Mouse (Mus musculus) erythroblast, embryonic 14.5 days (primary cell): Measurements from ENCODE around the gene Psma4. TPM values are rescaled to one million over a fixed set of nuclear protein-coding genes. Genes with fewer than 3 reads are reported as not detected.
A peak's percentile ranks its signal among the peaks of the same experiment; 100 is the strongest.
"Not testable (repeated sequence)": the region's sequence is repeated elsewhere in the genome, so short reads cannot be mapped to it uniquely, and the experiment has no call there.

Experiments
- H3K27me3 ChIP-seq: 2 replicates; pipeline ENCODE4 v1.6.1; 2012; ENCODE audit warnings: inconsistent platforms; ENCODE audit not compliant: control insufficient read depth
- H3K36me3 ChIP-seq: 2 replicates; pipeline ENCODE4 v1.6.1; 2012; ENCODE audit warnings: mild to moderate bottlenecking, inconsistent platforms; ENCODE audit not compliant: control insufficient read depth
- H3K4me1 ChIP-seq: 2 replicates; pipeline ENCODE4 v1.6.1; 2012; ENCODE audit warnings: inconsistent platforms; ENCODE audit not compliant: control insufficient read depth
- H3K4me3 ChIP-seq: replicated peaks from 2 replicates; pipeline ENCODE3; 2012; ENCODE audit warnings: moderate library complexity, mild to moderate bottlenecking, inconsistent platforms
- H3K9me3 ChIP-seq: 2 replicates; pipeline ENCODE4 v1.6.1; 2012; ENCODE audit warnings: low read length, inconsistent platforms, mixed read lengths; ENCODE audit not compliant: control insufficient read depth
- GATA1 ChIP-seq: IDR thresholded peaks from 2 replicates; pipeline ENCODE4 v1.6.1; 2012; ENCODE audit warnings: low read length, inconsistent platforms, mixed read lengths
- TAL1 ChIP-seq: IDR thresholded peaks from 3 replicates; pipeline ENCODE4 v1.6.1; 2012; ENCODE audit warnings: low read length, inconsistent platforms, mixed read lengths
- polyA plus RNA-seq: library from polyadenylated mRNA; stranded (reverse); fragments of >175 nt; gene quantifications from 2 replicates; pipeline ENCODE4 v1.2.3, GENCODE M21; 2012

Gene Psma4
- polyA plus RNA-seq, 1 experiment, result 1.2 TPM

DNA sequence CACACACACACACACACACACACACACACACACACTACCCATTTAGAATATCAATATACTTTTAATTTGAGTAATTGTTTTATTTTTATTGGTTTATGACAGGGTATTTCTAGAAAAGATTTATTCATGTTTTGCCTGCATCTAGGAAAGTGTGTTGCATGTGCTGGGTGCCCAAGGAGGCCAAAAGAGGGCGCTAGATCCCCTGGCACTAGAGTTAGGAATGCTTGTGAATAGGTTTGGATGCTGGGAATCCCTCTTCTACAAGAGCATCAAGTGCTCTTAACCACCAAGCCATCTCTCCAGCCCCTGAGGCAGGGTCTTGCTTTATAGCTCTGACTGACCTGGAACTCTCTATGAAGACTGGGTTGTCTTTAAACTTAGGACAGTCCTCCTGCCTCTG is 18.8 kb upstream of the Psma4 start:
- H3K9me3 ChIP-seq, result no peaks in the 10 kb centered on the region
- peaks cover 2% of the 10 kb centered on the region; the same call in 1 of the 2 replicates for H3K36me3 ChIP-seq
- no peak for TF ChIP-seq GATA1
- TF ChIP-seq TAL1, result no peak
- H3K4me3 ChIP-seq, result no peak overlapping the region
- H3K27me3 ChIP-seq, result no peaks in the 10 kb centered on the region
- no peaks in the 10 kb centered on the region for H3K4me1 ChIP-seq

DNA sequence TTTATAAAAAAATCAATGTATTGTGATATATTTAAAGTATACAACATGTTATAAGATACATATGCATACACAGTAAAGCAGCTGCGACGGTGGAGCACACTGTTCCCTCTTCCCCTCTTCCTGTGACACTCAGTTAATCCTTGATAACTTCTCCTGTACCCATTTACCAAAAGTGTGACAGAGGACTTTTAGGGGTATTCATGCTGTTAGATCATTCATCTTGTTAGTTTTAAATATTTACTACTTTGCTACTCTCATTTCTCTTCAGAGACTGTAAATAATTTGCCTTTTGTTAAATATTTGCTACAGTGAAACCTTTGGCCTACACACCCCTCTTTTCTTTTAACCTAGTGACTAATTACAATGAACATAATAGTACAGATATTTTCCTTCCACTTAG is 18.2 kb upstream of the Psma4 start:
- Histone ChIP-seq H3K4me3 (no peak overlapping the region), H3K4me1 (no peaks in the 10 kb centered on the region), H3K27me3 (no peaks in the 10 kb centered on the region), H3K9me3 (no peaks in the 10 kb centered on the region), H3K36me3 (peaks cover 2% of the 10 kb centered on the region; the same call in 1 of the 2 replicates)
- TF ChIP-seq GATA1 (no peak), TAL1 (no peak)

DNA sequence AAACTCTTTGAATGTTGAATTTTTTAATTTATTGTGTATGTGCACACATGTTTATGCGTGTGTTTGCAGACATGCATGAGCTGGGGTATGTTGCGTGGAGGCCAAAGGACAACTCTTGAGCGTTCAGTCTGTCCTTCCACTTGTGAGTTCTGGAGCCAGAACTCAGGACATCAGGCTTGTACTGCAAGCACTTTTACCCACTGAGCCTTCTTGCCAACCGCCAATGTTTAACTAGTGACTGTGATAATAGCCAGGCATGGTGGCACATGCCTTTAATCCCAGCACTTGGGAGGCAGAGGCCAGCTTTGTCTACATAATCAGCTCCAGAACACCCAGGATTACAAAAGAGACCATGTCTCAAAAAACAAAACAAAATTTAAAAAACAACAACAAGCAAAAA is 8.5 kb upstream of the Psma4 start:
- peaks cover 8% of the 10 kb centered on the region; the same call in 1 of the 2 replicates for H3K36me3 ChIP-seq
- no peaks in the 10 kb centered on the region for H3K4me1 ChIP-seq
- no peaks in the 10 kb centered on the region for H3K9me3 ChIP-seq
- TF ChIP-seq TAL1 (no peak), GATA1 (no peak)
- no peak overlapping the region for H3K4me3 ChIP-seq
- H3K27me3 ChIP-seq, result no peaks in the 10 kb centered on the region; the same call in 1 of the 2 replicates

DNA sequence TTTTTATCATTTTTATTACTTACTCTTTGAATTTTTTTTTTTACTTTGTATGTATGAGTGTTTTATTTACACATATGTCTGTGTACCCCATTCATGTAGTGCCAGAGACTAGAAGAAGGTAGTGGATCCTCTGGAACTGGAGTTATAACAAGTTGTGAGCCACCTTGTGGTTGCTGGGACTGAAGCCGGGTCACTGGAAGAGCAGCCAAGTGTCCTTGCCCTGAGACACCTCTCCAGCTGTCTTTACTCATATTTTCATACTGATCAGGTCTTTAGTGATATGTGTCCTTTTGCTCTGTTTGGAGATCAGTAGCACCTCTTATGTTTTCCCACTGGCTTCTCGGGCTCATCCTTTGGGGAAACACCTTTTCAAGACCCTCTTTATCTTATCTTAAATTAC is 6.1 kb upstream of the Psma4 start:
- no peaks in the 10 kb centered on the region; the same call in 1 of the 2 replicates for H3K27me3 ChIP-seq
- no peak overlapping the region for H3K4me3 ChIP-seq
- no peaks in the 10 kb centered on the region for H3K36me3 ChIP-seq
- H3K9me3 ChIP-seq, result no peaks in the 10 kb centered on the region
- no peaks in the 10 kb centered on the region for H3K4me1 ChIP-seq
- no peak for TF ChIP-seq TAL1
- no peak for TF ChIP-seq GATA1

DNA sequence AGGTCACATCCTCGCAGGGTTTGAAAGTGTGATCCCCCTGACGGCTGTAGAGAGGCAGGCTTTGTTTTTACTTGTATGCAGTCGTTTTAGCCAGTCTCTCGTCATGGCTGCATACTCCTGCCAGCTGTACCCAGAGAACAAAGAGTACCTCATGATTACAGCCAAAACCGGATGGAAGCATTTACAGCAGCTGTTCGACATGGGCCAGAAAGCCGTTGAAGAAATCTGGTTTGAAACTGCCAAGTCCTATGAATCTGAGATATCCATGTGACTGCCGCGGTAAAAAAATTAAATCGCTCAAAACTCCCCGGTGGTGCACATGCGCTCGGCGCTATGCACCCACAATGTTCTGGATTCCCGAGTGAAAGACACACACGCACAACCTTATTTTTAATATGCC is 4.3 kb upstream of the Psma4 start:
- Histone ChIP-seq H3K4me3 (no peak overlapping the region), H3K4me1 (peaks cover 8% of the 10 kb centered on the region), H3K9me3 (no peaks in the 10 kb centered on the region), H3K36me3 (no peaks in the 10 kb centered on the region), H3K27me3 (no peaks in the 10 kb centered on the region; the same call in 1 of the 2 replicates)
- TF ChIP-seq TAL1 (no peak), GATA1 (no peak)

DNA sequence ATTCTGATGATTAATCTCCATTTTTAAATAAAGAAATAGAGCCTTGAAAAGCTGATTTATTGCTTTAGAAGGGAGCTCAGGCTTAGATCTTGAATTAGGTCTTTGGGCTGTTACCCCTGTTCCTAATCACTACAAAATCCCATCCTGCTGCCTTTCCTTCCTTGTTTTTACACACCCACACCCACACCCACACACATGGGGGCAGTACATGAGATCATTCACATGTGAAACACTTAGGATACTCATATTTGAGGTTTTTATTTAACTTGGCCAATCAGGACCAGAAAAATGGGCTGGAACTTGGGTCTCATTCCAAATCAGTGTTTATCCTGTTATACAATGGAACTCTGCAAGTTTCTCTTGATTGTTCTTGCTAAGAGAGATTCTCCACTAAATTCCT is 1.1 kb upstream of the Psma4 start:
- Histone ChIP-seq H3K27me3 (no peaks in the 10 kb centered on the region; the same call in 1 of the 2 replicates), H3K36me3 (peaks cover 26% of the 10 kb centered on the region), H3K4me1 (peaks cover 27% of the 10 kb centered on the region), H3K4me3 (no peak overlapping the region), H3K9me3 (no peaks in the 10 kb centered on the region)
- TF ChIP-seq GATA1, result no peak
- TF ChIP-seq TAL1, result no peak

DNA sequence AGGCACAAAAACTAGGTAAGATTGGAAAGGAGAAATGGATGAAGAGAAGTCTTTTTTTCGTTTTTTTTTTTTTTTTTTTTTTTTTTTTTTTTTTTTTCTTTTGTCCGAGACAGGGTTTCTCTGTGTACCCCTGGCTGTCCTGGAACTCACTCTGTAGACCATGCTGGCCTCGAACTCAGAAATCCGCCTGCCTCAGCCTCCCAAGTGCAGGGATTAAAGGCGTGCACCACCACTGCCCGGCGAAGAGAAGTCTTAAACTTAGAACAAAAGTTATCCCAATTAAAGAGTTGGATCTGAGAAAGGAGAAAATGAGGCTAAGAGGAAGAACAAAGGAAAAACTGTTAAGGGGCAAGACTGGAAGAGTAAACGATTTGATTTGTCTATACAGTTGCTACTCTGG is 428 bp upstream of the Psma4 start:
- Histone ChIP-seq H3K36me3 (peaks cover 33% of the 10 kb centered on the region), H3K4me3 (peak overlapping the region; percentile 86), H3K4me1 (peaks cover 27% of the 10 kb centered on the region)
- not testable (repeated sequence) for H3K27me3 ChIP-seq, H3K9me3 ChIP-seq

DNA sequence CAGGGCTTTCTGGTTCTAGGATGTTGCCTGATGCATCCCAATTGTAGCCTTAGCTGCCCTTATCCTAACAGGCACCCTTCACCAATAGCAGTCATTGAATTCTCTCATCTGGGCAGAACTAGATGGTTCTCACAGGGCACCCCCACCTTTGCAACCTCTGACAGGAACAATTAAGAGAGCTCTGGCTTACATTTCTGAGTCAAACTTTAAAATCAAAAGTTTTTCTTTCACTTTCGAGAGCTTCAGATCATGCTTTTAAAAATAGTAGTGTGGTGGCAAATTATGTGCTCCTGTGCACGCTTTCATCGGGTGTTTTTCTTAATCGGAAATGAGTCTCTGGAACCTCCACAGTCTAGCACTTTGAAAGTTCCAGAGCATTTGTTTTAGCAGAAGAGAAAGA is 10.5 kb downstream of the Psma4 start:
- Histone ChIP-seq H3K27me3 (no peaks in the 10 kb centered on the region), H3K4me3 (no peak overlapping the region), H3K4me1 (no peaks in the 10 kb centered on the region), H3K9me3 (peaks cover 9% of the 10 kb centered on the region), H3K36me3 (peaks cover 42% of the 10 kb centered on the region)
- TF ChIP-seq GATA1 (no peak), TAL1 (no peak)

DNA sequence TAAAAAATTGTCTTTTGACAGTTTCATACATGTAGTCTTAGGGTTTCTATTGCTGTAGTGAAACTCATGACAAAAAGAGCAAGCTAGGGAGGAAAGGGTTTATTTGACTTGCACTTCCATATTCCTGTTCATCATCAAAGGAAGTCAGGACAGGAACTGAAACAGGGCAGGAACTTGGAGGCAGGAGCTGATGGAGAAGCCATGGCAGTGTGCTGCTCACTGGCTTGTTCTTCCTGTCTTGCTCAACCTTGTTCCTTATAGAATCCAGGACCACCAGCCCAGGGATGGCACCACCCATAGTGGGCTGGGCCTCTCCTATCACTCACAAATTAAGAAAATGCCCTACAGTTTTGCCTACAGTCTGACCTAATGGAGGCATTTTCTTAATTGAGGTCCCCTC is 13.1 kb downstream of the Psma4 start:
- H3K9me3 ChIP-seq, result peaks cover 13% of the 10 kb centered on the region
- no peak overlapping the region for H3K4me3 ChIP-seq
- H3K36me3 ChIP-seq, result peaks cover 16% of the 10 kb centered on the region
- H3K27me3 ChIP-seq, result no peaks in the 10 kb centered on the region
- TF ChIP-seq GATA1, result no peak
- TF ChIP-seq TAL1, result no peak
- no peaks in the 10 kb centered on the region for H3K4me1 ChIP-seq

DNA sequence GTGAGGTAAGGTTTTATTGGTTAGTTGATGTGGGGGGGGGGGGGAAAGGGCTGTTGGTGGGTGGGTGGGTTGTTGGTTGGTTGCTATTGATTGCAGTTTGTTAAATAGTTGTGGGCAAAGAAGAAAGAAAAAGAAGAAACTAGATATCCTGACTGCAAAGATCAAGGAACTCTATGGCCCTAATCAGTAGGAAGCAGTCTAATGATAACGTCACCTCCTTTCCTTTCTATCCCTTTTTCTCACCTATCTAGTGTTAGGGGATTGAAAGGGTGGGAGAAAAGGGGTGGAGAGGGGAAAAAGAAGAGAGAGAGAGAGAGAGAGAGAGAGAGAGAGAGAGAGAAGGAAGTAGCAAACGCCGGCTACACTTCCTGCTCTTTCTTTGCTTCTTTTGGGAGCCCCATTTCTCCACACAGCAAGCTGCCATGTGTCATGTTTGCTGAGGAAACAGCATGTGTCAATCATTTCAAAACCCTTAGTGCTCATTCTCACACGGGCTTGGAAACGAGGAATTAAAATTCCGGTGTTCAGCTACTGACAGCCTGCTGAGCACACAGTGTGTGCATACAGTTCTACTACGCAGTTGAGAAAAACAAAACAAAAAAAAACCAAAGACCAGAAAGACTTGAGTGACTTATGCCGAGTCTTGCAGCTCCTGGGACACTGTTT is 19.5 kb downstream of the Psma4 start:
- Histone ChIP-seq H3K27me3 (no peaks in the 10 kb centered on the region), H3K4me3 (no peak overlapping the region), H3K36me3 (no peaks in the 10 kb centered on the region), H3K4me1 (no peaks in the 10 kb centered on the region), H3K9me3 (peaks cover 4% of the 10 kb centered on the region; the same call in 1 of the 2 replicates)
- TF ChIP-seq GATA1 (no peak), TAL1 (no peak)
